Mouse (Mus musculus) ES-Bruce4 (cell line): ENCODE measurements around the gene Map3k6. TPM values are rescaled to one million over a fixed set of nuclear protein-coding genes. Genes with fewer than 3 reads are reported as not detected.
A peak's percentile ranks its signal among the peaks of the same experiment; 100 is the strongest.

ENCODE experiments used
- H3K27ac ChIP-seq: 2 replicates; pipeline ENCODE4 v1.5.1; 2012; ENCODE audit warnings: low read length, inconsistent platforms; ENCODE audit not compliant: insufficient read depth
- H3K27me3 ChIP-seq: 2 replicates; pipeline ENCODE4 v1.6.1; 2012; ENCODE audit warnings: mild to moderate bottlenecking, low read length, inconsistent platforms; ENCODE audit not compliant: control insufficient read depth, poor library complexity, insufficient read depth, severe bottlenecking
- H3K36me3 ChIP-seq: 2 replicates; pipeline ENCODE4 v1.6.1; 2012; ENCODE audit warnings: inconsistent platforms, mild to moderate bottlenecking, low read length, moderate library complexity; ENCODE audit not compliant: control insufficient read depth, poor library complexity, insufficient read depth, severe bottlenecking
- H3K4me1 ChIP-seq: one replicate; pipeline ENCODE4 v1.8.1; 2011; ENCODE audit warnings: low read length; ENCODE audit not compliant: control insufficient read depth, insufficient read depth
- H3K4me3 ChIP-seq: 2 replicates; pipeline ENCODE4 v1.5.1; 2011; ENCODE audit warnings: low read depth, mild to moderate bottlenecking, low read length
- H3K9ac ChIP-seq: 2 replicates; pipeline ENCODE4 v1.6.1; 2012; ENCODE audit warnings: low read depth, mild to moderate bottlenecking, inconsistent platforms; ENCODE audit not compliant: poor library complexity, severe bottlenecking
- H3K9me3 ChIP-seq: replicated peaks from 2 replicates; pipeline ENCODE4 v1.6.1; 2012; ENCODE audit warnings: mild to moderate bottlenecking, low read length, inconsistent platforms; ENCODE audit not compliant: control insufficient read depth, poor library complexity, insufficient read depth, severe bottlenecking
- CTCF ChIP-seq: IDR thresholded peaks from one replicate; pipeline ENCODE4 v1.8.1; 2011; ENCODE audit warnings: low read depth, low read length
- EP300 ChIP-seq: IDR thresholded peaks from 2 replicates; pipeline ENCODE4 v1.6.1; 2011; ENCODE audit warnings: low read depth, low read length; ENCODE audit not compliant: insufficient read depth
- POLR2A ChIP-seq: IDR thresholded peaks from one replicate; pipeline ENCODE4 v1.8.1; 2011; ENCODE audit warnings: low read length; ENCODE audit not compliant: insufficient read depth
- polyA plus RNA-seq: library from polyadenylated mRNA; stranded (reverse); fragments of >200 nt; gene quantifications from 2 replicates; pipeline ENCODE4 v1.2.4, GENCODE M21; 2011; ENCODE audit warnings: low read depth; ENCODE audit not compliant: missing spikeins, insufficient read depth, insufficient read length

The Map3k6 gene
- polyA plus RNA-seq, 1 experiment, result 3.8 TPM

DNA sequence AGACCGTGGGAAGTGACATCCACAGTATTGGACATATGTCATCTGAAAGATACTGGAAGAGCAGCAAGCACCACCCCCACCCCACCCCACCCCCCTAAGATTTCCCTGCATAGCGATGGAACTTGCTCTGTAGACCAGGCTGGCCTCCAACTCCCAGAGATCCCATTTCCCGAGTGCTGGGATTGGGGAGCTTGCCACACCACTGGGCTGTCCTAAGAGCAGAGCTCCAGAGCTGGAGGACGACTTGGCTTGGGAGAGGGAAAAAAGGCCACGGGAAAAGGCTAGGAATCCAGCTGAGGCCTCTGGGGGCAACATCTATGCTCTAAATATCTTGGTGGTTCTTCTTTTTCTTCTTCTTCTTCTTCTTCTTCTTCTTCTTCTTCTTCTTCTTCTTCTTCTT is 5.8 kb upstream of the Map3k6 start:
- no peak for TF ChIP-seq CTCF
- no peak for TF ChIP-seq POLR2A
- TF ChIP-seq EP300, result no peak
- H3K4me3 ChIP-seq, result no peak overlapping the region
- H3K27ac ChIP-seq, result no peak overlapping the region
- H3K4me1 ChIP-seq, result no peaks in the 10 kb centered on the region
- H3K27me3 ChIP-seq, result no peaks in the 10 kb centered on the region
- H3K9me3 ChIP-seq, result no peaks in the 10 kb centered on the region
- H3K36me3 ChIP-seq, result no peaks in the 10 kb centered on the region
- H3K9ac ChIP-seq, result no peak overlapping the region

DNA sequence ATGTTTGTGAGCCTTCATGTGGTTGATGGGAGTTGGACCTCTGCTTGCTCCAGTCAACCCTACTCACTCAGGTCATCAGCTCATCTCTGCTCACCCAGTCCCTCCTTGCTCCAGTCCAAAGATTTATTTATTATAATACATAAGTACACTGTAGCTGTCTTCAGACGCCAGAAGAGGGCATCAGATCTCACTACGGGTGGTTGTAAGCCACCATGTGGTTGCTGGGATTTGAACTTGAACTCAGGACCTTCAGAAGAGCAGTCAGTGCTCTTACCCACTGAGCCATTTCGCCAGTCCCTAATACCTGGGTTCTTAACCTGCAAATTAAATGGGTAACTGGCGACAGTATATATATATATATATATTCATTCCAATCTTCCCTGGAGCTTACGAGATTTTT is 5.2 kb upstream of the Map3k6 start:
- no peaks in the 10 kb centered on the region for H3K9me3 ChIP-seq
- H3K27ac ChIP-seq, result no peak overlapping the region
- H3K27me3 ChIP-seq, result no peaks in the 10 kb centered on the region
- no peak for TF ChIP-seq CTCF
- TF ChIP-seq EP300, result no peak
- TF ChIP-seq POLR2A, result no peak
- H3K4me3 ChIP-seq, result no peak overlapping the region
- H3K4me1 ChIP-seq, result no peaks in the 10 kb centered on the region
- H3K36me3 ChIP-seq, result no peaks in the 10 kb centered on the region
- no peak overlapping the region for H3K9ac ChIP-seq

DNA sequence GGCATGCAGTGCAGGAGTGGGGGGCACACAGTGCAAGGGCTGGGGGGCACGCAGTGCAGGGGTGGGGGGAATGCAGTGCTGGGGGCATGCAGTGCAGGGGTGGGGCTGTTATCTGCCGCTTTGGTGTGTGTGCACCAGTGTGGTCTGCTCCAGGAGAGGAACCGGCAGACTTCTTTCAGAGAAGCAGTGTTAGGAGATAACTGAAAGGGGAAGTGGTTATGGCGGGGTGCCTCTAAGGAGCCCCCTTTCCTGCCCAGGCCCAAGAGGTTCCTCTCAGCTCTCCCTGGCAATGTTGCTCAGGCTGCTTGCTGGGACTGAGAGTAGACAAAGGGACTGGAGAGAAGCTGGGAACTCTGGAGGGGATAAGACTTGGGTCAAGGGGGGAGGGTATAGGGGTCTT is 2.7 kb upstream of the Map3k6 start:
- Histone ChIP-seq H3K4me1 (no peaks in the 10 kb centered on the region), H3K27me3 (no peaks in the 10 kb centered on the region), H3K4me3 (no peak overlapping the region), H3K36me3 (no peaks in the 10 kb centered on the region), H3K27ac (no peak overlapping the region), H3K9me3 (no peaks in the 10 kb centered on the region), H3K9ac (no peak overlapping the region)
- no peak for TF ChIP-seq POLR2A
- TF ChIP-seq CTCF, result no peak
- TF ChIP-seq EP300, result no peak

DNA sequence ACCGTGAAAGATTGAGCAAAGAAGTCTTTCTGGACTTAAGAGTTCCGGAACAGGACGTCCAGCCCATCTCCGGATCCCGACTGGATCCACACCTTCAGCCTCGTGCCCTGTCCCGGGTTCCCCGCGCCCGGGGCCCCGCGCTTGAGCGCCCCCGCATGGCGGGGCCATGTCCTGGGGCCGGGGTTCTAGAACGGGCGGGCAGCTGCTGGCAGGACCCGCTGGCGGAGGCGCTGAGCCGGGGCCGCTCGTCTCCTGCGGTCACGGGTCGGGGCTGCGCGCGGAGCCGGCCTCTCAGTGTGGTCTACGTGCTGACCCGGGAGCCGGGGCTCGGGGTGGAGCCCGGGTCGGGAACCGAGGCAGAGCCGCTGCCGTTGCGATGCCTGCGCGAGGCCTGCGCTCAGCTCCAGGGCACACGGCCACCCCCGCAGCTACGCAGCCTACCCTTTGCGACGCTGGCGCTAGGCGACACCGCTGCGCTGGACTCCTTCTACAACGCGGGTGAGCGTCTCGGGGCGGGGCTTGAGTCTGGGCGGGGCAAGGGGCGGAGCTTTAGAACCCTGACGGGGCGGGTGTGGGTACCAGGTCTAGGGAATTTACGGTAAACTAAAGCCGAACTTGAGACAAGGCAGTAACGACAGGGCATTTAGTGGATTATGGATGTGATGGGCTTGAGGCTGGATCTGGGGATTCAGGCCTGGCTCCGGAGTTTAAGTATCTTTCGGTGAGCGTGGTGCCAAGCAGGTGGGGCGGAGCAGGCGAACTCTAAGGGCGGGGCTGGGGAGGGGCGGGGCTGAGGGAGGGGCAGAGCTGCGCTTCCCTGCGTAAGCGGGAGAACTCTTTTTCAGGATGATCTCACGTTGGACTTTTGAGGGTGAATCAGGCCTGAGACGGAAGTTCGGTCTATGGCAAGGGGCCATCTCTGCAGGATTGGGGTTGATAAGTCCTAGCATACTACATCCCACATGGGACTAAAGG is 603 bp downstream of the Map3k6 start:
- Histone ChIP-seq H3K9me3 (no peaks in the 10 kb centered on the region), H3K9ac (peak overlapping the region; percentile 76), H3K27ac (peak overlapping the region; percentile 48; the same call in 1 of the 2 replicates), H3K4me3 (peak overlapping the region; percentile 97), H3K27me3 (no peaks in the 10 kb centered on the region), H3K4me1 (no peaks in the 10 kb centered on the region), H3K36me3 (no peaks in the 10 kb centered on the region)
- peak; percentile 78 for TF ChIP-seq POLR2A
- no peak for TF ChIP-seq CTCF
- TF ChIP-seq EP300, result no peak

- Histone ChIP-seq H3K4me3 (peak overlapping the region; percentile 97), H3K9ac (peak overlapping the region; percentile 76; the same call in 1 of the 2 replicates), H3K27me3 (no peaks in the 10 kb centered on the region), H3K27ac (peak overlapping the region; percentile 48; the same call in 1 of the 2 replicates), H3K9me3 (no peaks in the 10 kb centered on the region), H3K4me1 (no peaks in the 10 kb centered on the region), H3K36me3 (no peaks in the 10 kb centered on the region)
- no peak for TF ChIP-seq POLR2A
- no peak for TF ChIP-seq EP300
- TF ChIP-seq CTCF, result no peak
Measured at GRCm38 (mm10) chr4:133241910-133242309, 1.3 kb downstream of the Map3k6 start.

GRCm38 (mm10) chr4:133242710-133243109 is 2.1 kb downstream of the Map3k6 start:
- Histone ChIP-seq H3K27me3 (no peaks in the 10 kb centered on the region), H3K9me3 (no peaks in the 10 kb centered on the region), H3K4me3 (no peak overlapping the region), H3K4me1 (no peaks in the 10 kb centered on the region), H3K36me3 (no peaks in the 10 kb centered on the region), H3K9ac (no peak overlapping the region), H3K27ac (no peak overlapping the region)
- TF ChIP-seq EP300, result no peak
- no peak for TF ChIP-seq CTCF
- TF ChIP-seq POLR2A, result no peak
